Mouse (Mus musculus): ENCODE data around the gene Mamld1.
A peak's percentile ranks its signal among the peaks of the same experiment; 100 is the strongest.

DNA sequence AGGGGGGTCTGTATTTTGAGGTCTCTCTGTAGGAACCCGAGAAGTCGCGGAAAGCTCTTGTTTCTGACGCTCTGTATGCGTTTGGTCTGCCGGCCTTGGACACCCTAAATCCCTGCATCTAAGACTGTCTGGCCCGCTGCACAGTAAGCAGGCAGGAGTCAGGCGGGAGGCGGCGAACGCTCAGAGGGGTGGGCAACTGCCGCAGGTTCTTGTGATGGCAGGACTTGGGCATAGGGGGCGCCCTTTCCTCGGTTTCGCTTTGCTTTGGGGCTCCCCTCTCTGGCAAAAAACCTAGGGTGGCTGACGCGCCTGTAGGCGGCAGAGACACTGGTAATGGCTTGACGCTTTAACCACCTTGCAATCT is 2.0 kb downstream of the Mamld1 start:
- TF ChIP-seq CTCF (IDR thresholded peaks at IDR 0.05; ENCODE audit: borderline replicate concordance, insufficient read depth, low read depth, low read length) (peak; percentile 66), POLR2A (IDR thresholded peaks at IDR 0.05; ENCODE audit: borderline replicate concordance, insufficient read depth, low read length) (0 out of 2 replicates have a peak, but pooled peaks have one; percentile 16)

Measured in cerebellum, adult 2 months (tissue).